Mouse (Mus musculus): Measurements from ENCODE around the gene Dpep1. TPM values are rescaled to one million over a fixed set of nuclear protein-coding genes. Genes with fewer than 3 reads are reported as not detected.

Dpep1 gene
- total and polyA plus RNA-seq, 2 experiments from 2014 or later, result 17.6 to 58.6 TPM

GRCm38 (mm10) chr8:123234918-123235519 lies 49.0 kb downstream of the Dpep1 start:
- TF ChIP-seq EP300 (IDR thresholded peaks at IDR 0.05; ENCODE audit: low read depth) (no peak), CTCF (IDR thresholded peaks at IDR 0.05; ENCODE audit: low read depth) (no peak)
- H3K36me3 ChIP-seq (replicated peaks; ENCODE audit: control insufficient read depth, insufficient read depth, low read length), result no peaks in the 10 kb centered on the region
- peak overlapping the region; percentile 58 for H3K9ac ChIP-seq (replicated peaks; ENCODE audit: low read depth, low read length)
- H3K9me3 ChIP-seq (replicated peaks; ENCODE audit: control insufficient read depth, low read length), result no peaks in the 10 kb centered on the region
- peak overlapping the region; percentile 96 for H3K4me2 ChIP-seq (ENCODE audit: low read depth, low read length)
- H3K27me3 ChIP-seq (ENCODE audit: control insufficient read depth, insufficient read depth, low read length), result 0 out of 2 replicates have a peak, but pooled peaks cover 3% of the 10 kb centered on the region
- DNase-seq (ENCODE audit: low spot score) (no peak), ATAC-seq (ENCODE audit: insufficient read depth, low read depth) (no peak)
- H3K27ac ChIP-seq (ENCODE audit: low read depth), result no peak overlapping the region
- peak overlapping the region; percentile 61 for H3K4me3 ChIP-seq (ENCODE audit: low read depth, low read length)
- 29% methylated on average over 13 of the region's 13 CpGs for WGBS
- peaks cover 10% of the 10 kb centered on the region for H3K4me1 ChIP-seq (ENCODE audit: control insufficient read depth, insufficient read depth)

- Histone ChIP-seq H3K9ac (replicated peaks; ENCODE audit: low read depth, low read length) (peak within 1 kb of the TSS; percentile 58), H3K27ac (ENCODE audit: low read depth) (no peak within 1 kb of the TSS), H3K9me3 (replicated peaks; ENCODE audit: control insufficient read depth, low read length) (no peaks in the 10 kb centered on the region), H3K4me1 (ENCODE audit: control insufficient read depth, insufficient read depth) (peaks cover 10% of the 10 kb centered on the region), H3K4me3 (ENCODE audit: low read depth, low read length) (peak within 1 kb of the TSS; percentile 61), H3K27me3 (ENCODE audit: control insufficient read depth, insufficient read depth, low read length) (0 out of 2 replicates have a peak, but pooled peaks cover 3% of the 10 kb centered on the region), H3K36me3 (replicated peaks; ENCODE audit: control insufficient read depth, insufficient read depth, low read length) (no peaks in the 10 kb centered on the region), H3K4me2 (ENCODE audit: low read depth, low read length) (peak within 1 kb of the TSS; percentile 96)
- DNase-seq (ENCODE audit: low spot score), result peak; percentile 75
- TF ChIP-seq CTCF (IDR thresholded peaks at IDR 0.05; ENCODE audit: low read depth) (no peak; the same call in 1 of the 2 replicates), EP300 (IDR thresholded peaks at IDR 0.05; ENCODE audit: low read depth) (no peak)
- 1% methylated on average over 56 of the region's 57 CpGs for WGBS
- peak; percentile 89 for ATAC-seq (ENCODE audit: insufficient read depth, low read depth)
Observed at GRCm38 (mm10) chr8:123235520-123236497, 49.8 kb downstream of the Dpep1 start, which contains the start of gene Spata2l. Spata2l (minus strand) TSS chr8:123236233.

DNA sequence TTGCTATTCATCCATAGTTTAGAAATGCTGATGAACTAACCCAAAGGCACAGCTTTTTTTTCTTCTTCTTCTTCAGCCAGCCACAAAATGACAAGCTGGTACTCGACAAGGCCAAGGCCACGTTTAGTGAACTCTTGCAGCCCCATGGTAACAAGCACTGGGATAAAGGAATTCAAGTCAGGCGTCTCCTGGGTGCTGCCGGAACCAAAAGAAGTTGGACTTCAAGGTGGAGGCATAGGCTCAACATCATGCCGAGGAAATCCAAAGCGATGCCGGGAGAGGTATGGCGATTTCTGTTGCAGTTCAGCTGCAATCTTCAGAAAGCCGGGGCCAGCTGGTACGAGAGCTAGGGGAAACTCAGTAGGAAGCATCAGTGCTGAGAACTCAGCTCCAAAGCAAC lies 53.4 kb downstream of the Dpep1 start:
- Histone ChIP-seq H3K27me3 (ENCODE audit: control insufficient read depth, insufficient read depth, low read length) (0 out of 2 replicates have a peak, but pooled peaks cover 3% of the 10 kb centered on the region), H3K4me1 (ENCODE audit: control insufficient read depth, insufficient read depth) (peaks cover 10% of the 10 kb centered on the region), H3K27ac (ENCODE audit: low read depth) (no peak overlapping the region), H3K36me3 (replicated peaks; ENCODE audit: control insufficient read depth, insufficient read depth, low read length) (peaks cover 22% of the 10 kb centered on the region), H3K4me3 (ENCODE audit: low read depth, low read length) (no peak overlapping the region), H3K4me2 (ENCODE audit: low read depth, low read length) (no peak overlapping the region), H3K9ac (replicated peaks; ENCODE audit: low read depth, low read length) (no peak overlapping the region), H3K9me3 (replicated peaks; ENCODE audit: control insufficient read depth, low read length) (no peaks in the 10 kb centered on the region)
- DNase-seq (ENCODE audit: low spot score), result no peak
- WGBS, result 88% methylated on average over 10 of the region's 10 CpGs
- no peak for TF ChIP-seq EP300 (IDR thresholded peaks at IDR 0.05; ENCODE audit: low read depth)
- TF ChIP-seq CTCF (IDR thresholded peaks at IDR 0.05; ENCODE audit: low read depth), result no peak
- ATAC-seq (ENCODE audit: insufficient read depth, low read depth), result no peak

GRCm38 (mm10) chr8:123242107-123242923 lies 56.3 kb downstream of the Dpep1 start:
- no peak for ATAC-seq (ENCODE audit: insufficient read depth, low read depth)
- Histone ChIP-seq H3K4me1 (ENCODE audit: control insufficient read depth, insufficient read depth) (no peaks in the 10 kb centered on the region), H3K27me3 (ENCODE audit: control insufficient read depth, insufficient read depth, low read length) (no peaks in the 10 kb centered on the region), H3K9me3 (replicated peaks; ENCODE audit: control insufficient read depth, low read length) (no peaks in the 10 kb centered on the region), H3K4me2 (ENCODE audit: low read depth, low read length) (no peak overlapping the region), H3K27ac (ENCODE audit: low read depth) (no peak overlapping the region), H3K36me3 (replicated peaks; ENCODE audit: control insufficient read depth, insufficient read depth, low read length) (peaks cover 51% of the 10 kb centered on the region), H3K9ac (replicated peaks; ENCODE audit: low read depth, low read length) (no peak overlapping the region), H3K4me3 (ENCODE audit: low read depth, low read length) (no peak overlapping the region)
- TF ChIP-seq EP300 (IDR thresholded peaks at IDR 0.05; ENCODE audit: low read depth), result no peak
- no peak for TF ChIP-seq CTCF (IDR thresholded peaks at IDR 0.05; ENCODE audit: low read depth)
- no peak for DNase-seq (ENCODE audit: low spot score)
- 80% methylated on average over 7 of the region's 7 CpGs for WGBS

DNA sequence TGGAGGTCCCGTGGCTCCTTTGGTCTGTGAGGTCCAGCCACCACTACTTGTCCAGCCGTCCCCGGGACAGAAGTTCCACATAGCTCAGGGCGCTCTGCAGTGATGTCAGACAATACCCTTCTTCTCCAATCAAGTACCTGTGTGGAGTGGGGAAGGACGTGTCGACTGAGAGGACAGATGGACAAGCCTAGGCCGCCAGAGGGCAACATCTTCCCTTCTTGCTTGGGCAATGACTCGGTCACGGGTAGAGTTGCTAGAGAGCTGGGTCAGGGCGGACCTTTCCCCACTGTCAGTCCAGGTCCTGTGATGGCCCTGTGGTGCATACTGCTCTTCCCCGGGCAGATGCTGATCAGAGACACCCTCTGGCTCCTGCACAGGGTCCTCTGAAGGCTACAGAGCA lies 57.0 kb downstream of the Dpep1 start:
- no peak for DNase-seq (ENCODE audit: low spot score)
- Histone ChIP-seq H3K4me3 (ENCODE audit: low read depth, low read length) (no peak overlapping the region), H3K27ac (ENCODE audit: low read depth) (no peak overlapping the region), H3K9ac (replicated peaks; ENCODE audit: low read depth, low read length) (no peak overlapping the region), H3K4me1 (ENCODE audit: control insufficient read depth, insufficient read depth) (no peaks in the 10 kb centered on the region), H3K36me3 (replicated peaks; ENCODE audit: control insufficient read depth, insufficient read depth, low read length) (peaks cover 58% of the 10 kb centered on the region), H3K9me3 (replicated peaks; ENCODE audit: control insufficient read depth, low read length) (no peaks in the 10 kb centered on the region), H3K4me2 (ENCODE audit: low read depth, low read length) (no peak overlapping the region), H3K27me3 (ENCODE audit: control insufficient read depth, insufficient read depth, low read length) (no peaks in the 10 kb centered on the region)
- no peak for ATAC-seq (ENCODE audit: insufficient read depth, low read depth)
- 68% methylated on average over 11 of the region's 11 CpGs for WGBS
- TF ChIP-seq CTCF (IDR thresholded peaks at IDR 0.05; ENCODE audit: low read depth) (peak; percentile 5; the same call in 1 of the 2 replicates), EP300 (IDR thresholded peaks at IDR 0.05; ENCODE audit: low read depth) (no peak)

All from heart, postnatal 0 days (tissue).